Mouse (Mus musculus) common myeloid progenitor, adult 5-6 weeks (primary cell): ENCODE measurements around the gene Rassf7. TPM values are rescaled to one million over a fixed set of nuclear protein-coding genes. Genes with fewer than 3 reads are reported as not detected.

Source experiments
- ATAC-seq: replicated peaks from 2 replicates; pipeline ENCODE4 v1.8.0; 2016; ENCODE audit warnings: low read depth, mild to moderate bottlenecking, moderate TSS enrichment, inconsistent platforms; ENCODE audit not compliant: poor library complexity, severe bottlenecking
- total RNA-seq: library from RNA; stranded (forward); fragments of 200-1000, 187-1606 nt; gene quantifications from 2 replicates; pipeline ENCODE4 v1.2.3, GENCODE M21; 2017

Gene Rassf7
- total RNA-seq, result 1.8 and 5.9 TPM in 2 replicates

DNA sequence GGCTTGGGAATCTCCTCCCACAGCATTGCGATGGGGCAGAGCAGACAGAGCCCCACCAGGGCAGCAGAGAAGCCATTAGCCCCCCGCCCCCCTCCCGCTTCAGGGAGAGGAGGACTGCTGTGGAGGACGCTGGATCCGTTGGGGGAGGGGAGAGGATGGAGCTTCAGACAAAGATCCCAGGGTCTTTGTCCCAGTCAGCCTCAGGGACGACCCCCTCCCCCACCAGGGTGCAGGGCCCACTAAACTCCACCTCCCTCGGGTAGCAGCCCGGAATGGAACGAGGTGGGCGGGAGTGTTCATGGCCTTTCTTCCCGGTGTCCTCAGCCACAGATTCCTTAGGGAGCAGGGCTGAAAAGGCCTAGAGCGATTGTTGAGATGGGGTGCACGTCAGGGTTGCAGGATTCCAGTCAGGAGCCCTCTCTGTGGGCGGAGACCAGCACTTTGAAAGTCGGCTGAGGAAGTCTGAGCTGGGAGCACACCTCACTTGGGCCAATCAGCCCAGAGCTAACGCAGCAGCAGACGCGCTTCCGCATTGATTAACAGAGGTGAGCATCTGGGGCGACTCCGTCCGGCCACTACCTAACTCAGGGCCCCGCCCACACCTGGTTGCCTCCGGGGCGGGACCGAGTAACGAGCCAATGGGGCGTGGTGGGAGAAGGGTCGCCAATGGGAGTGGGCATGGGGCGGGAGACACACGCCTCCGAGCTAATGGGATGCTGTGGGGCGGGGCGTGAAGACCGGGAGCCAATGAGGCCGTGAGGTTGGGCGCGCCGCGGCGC is at the start of gene Rassf7:
Gene Rassf7 (plus strand): TSS at position 760 of the 779 bp plus-strand sequence.
- peak; percentile 92 for ATAC-seq

DNA sequence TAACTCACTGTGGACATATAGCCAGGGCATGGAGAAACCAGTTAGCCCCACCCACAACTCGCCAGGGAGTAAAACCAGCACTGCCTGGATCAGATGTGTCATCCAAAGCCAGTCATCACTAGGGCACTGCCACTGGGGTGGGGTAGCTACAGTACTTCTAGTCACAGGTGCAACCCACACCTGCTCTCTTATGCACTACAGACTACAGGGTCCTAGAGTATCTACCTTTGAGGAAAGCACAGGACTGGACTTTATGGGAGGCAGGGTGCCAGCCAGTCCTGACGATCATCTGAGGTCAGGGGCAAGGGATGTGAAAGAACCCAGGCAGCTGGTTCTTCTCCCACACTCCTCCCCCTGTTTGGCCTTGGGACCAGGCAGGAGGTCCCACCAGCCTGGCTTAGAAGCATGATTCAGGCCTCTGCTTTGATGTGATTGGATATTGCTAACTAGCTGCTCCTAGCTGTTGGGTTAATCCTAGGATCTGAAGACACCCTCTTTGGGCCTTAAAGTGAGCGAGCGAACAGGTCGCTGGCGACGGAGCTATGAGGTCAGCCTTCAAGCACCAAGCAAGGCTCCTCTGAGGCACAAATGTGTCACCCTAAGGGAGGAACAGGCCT is 47.7 kb upstream of the Rassf7 start:
- 0 out of 2 replicates have a peak, but pooled peaks have one; percentile 3 for ATAC-seq

DNA sequence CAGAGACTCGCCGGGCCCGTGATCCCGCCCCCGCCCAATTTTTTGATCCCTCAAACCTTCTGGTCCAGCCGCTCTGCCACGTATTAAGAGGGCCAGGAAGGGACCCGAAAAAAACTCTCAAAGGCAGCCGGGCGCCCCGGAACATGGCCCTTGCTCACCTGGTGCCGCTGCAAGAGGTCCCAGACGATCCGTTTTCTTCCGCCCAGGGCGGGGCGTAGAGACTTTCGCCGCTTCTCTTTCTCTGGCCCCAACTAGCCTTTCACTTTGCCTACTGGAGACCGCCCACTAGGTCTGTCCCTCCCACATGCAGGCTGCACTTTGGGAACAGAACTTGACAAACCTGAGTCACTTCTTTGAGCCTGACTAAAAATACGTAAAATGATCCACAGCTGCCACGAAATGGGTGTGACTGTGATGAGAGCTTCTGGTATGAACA is 47.1 kb upstream of the Rassf7 start:
- peak; percentile 62 for ATAC-seq

DNA sequence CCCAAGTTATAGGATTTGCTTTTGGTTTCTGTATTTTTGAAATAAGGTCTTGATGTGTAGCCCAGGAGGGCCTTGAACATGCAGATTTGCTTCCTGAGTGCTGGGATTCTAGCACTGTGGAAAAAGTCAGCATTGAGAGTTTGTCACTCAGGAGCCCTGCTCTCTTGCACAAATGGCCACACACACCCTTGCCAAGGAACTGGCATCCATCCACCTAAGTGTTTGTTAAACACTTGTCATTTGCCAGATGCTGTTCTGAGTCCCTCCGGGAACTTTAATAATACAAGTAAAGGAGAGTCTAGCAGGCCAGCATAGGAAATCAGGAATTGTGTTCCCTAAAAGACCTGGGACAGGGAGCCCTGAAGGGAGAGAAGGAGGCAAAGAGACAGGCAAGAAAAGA is 46.4 kb upstream of the Rassf7 start:
- no peak for ATAC-seq

DNA sequence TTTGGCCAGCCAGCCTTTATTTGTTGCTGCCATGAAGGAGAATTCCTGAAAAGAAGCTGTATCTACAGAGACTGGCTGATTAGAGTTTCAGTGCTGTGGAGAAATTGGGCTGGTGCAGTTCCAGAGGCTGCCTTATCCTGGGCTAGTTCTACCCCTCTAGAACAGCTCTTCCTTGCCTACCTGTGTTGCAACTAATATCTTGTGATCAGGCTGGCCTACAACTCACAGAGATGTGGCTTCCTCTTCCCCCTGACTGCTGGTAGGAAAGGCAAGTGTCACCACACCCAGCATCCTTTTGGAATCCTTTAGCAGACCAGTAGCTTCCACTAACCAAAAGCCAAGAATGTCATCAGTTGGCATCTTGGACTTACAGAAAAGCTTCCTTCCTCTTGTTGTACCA is 45.8 kb upstream of the Rassf7 start:
- no peak for ATAC-seq

DNA sequence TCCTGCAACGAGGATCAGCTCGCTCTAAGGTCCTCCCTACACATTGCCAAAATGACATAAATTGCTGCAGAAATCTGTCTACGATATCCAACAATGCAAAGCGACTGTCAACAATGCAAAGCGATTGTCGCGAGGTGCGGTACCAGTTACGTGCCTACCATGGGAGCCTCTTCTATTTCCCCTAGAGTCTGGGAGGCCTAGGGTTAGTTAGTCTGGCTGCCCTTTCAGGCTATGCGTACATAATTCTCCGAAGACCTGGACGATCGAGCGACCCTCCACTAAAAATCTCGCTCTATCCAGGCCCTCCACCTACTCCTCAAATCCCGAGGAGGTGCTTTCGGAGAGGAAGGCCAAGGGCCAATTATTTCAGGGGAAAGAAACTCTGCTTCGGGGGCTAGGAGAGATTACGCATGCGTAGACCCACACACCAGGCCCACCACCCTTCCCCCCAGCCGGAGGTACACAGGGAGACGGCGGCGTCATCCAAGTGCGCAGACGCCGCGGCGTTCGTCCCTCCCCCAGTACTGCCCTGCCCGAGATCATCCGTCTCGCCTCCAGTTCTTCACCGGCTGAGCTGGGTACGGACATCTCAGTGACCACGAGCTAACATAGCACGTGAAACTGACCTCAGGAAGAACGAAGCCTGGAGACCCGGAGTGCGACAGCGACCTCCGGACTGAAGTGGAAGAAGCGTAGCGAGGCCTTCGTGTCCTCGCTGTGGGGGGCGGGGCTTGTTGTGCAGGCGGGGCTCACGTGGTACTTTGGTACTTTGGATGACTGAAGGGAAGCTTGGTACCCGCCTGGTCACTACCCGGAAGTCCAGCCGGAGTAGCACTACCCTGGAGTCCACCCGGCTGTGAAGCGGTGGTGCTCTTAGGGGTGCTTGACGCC is 43.3 kb upstream of the Rassf7 start, which contains the start of gene Rnh1:
Gene Rnh1 (minus strand): TSS at position 742 of the 891 bp plus-strand sequence.
- ATAC-seq, result peak; percentile 77

DNA sequence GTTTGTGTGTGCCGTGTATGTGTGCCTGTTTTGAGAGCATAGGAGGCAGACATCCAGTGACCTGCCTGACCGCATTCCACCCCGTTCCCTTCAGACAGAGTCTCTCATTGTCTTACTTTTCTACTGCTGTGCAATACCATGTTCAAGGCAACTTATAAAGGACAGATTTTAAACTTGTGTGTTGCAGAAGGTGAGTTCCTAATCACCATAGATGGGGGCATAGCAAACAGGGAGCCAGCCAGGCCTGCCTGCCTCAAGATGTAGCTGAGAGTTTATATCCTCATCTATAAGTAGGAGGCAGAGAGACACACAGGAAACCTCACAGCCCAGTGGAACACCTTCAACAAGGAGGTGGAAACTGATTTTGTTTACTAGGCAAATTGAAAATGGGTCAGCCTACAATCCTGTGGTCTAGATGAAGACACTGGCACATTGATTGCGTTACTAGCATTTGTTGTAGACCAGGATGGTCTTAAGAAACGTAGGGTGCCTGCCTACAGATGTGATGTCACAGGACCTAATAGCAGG is 42.3 kb upstream of the Rassf7 start:
- ATAC-seq, result no peak

DNA sequence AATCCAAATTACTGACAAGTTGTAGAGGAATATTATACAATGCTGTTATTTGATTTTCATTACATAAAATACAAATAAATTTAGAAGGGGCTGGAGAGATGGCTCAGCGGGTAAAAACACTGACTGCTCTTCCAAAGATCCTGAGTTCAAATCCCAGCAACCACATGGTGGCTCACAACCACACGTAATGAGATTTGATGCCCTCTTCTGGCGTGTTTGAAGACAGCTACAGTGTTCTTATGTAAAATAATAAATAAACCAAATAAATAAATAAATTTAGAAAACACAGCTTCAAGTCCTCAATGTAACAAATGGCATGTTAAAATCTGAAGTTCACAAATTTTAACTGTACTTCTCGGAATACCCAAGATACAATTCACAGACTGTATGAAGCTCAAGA is 40.6 kb upstream of the Rassf7 start:
- no peak for ATAC-seq

DNA sequence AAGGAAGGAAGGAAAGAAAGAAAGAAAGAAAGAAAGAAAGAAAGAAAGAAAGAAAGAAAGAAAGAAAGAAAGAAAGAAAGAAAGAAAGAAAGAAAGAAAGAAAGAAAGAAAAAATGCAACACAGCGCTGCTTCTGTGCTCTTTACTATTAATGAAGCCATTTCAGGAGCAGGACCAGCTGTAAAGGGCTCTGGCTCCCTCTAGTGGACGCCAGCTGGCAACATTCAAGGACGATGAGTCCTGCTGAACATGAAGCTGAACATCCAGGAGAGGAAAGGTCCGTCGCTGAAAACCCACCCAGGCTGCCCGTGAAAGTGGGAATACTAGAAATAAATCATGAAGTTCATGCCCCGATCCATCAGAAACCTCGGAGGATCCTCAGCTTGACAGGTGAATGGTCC is 39.5 kb upstream of the Rassf7 start:
- peak; percentile 60 for ATAC-seq

DNA sequence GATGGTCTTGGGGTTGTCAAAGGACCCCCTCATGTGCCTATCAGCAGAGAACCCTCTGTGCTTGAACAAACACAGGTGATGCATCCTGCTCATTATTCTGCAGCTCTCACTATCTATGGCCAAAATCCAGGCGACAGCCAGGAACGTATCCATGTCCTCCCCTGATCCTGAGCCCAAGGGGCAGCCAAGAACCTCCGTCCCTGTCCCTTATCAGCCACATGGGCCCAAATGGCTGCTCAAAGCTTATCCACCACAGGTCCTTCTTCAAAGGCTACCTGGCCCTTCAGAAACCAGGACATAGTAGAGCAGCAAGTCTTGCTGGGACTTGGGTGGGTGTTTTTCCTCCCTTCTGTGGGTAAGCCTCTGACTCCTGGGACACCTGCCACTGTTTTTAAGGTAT is 27.5 kb upstream of the Rassf7 start:
- ATAC-seq, result no peak

DNA sequence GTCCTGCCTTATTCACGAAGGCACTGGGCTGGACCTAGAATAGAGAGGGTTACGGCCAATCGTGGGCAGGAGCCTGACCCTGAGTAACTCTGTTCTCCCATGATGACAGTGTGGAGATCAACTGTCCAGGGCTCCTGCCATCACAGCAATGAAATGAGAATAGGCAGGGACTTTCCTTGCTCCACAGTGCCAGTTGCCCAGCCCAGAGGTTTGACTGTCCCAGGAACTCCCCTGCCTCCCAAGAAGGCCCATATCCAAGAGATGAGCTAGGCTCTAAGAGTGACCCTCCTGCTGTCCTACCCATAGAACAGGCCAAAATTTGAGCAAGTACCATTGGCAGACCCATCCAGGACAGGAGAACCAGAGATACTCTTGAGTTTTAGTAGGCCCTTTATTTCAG is 26.9 kb upstream of the Rassf7 start:
- no peak for ATAC-seq

DNA sequence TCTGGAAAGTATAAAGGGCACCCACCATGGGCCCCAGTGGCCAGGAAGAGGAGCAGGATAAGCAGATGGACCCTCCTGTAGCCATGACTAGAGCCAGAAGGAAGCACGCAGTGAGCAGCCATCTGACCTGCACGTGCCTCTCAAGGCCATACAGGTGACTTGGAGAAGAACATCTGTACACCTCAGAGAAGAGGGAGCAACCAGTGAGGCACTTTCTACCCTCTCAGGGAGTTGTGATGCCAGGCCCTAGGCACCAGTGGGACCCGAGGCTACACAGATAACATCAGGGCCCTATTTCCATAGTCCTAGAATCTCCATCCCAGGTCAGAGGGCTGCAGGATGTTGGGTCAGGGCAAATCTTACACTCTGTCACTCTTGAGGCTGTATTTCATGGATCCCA is 25.4 kb upstream of the Rassf7 start:
- ATAC-seq, result no peak

DNA sequence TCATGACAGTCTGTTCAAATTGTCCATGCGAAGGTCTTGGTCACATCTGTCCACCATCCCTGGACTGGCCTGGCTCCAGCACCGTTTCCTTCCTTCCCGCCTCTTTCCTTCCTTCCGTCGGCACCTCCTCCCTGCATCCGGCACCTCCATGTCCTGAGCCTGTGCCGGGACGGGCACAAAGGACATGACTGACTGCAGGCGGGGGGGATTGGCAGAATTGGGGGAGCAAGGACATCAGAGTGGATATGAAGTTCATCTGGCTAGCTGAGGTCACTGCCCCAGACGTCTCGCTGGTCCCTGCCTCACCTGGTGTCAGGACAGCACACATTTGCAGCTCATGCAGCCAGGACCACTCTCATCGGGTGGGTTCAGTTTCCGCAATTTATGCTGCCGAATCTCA is 24.6 kb upstream of the Rassf7 start:
- no peak for ATAC-seq

DNA sequence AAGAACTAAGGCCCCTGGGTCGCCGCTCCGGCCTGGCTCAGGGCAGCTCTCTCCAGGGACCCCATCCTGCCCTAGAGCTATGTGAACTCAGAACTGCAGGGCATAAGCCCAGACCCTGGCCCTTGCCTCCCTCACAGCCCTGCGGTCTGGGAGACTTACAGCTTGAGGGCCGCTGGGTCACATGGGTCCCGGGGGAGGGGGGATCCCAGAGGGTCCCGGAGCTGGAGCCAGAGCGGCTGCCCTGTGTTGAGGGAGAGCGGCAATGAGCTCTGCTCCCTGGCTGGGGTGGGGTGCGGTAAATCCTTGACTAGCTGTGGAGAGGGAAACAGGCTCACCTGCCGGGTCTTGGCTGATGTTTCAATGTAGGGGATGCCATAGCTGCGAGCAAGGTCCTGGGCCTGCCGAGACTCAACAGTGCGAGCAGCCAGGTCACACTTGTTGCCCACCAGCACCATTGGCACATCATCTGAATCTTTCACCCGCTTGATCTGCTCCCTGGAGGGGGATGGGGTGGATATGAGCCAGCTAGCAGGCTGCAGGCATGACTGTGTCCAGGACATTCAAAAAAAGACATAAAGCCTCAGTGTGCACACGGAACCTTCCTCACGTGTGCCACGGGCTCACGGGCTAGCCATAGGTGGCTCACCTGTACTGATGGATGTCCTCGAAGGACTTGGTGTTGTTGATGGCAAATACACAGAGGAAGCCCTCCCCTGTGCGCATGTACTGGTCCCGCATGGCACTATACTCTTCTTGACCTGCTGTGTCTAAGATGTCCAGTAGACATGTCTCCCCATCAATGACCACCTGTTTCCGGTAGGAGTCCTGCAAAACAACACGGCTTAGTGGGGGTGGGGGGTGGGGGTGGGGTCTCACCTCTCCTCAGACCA is 23.6 kb upstream of the Rassf7 start:
- no peak for ATAC-seq

DNA sequence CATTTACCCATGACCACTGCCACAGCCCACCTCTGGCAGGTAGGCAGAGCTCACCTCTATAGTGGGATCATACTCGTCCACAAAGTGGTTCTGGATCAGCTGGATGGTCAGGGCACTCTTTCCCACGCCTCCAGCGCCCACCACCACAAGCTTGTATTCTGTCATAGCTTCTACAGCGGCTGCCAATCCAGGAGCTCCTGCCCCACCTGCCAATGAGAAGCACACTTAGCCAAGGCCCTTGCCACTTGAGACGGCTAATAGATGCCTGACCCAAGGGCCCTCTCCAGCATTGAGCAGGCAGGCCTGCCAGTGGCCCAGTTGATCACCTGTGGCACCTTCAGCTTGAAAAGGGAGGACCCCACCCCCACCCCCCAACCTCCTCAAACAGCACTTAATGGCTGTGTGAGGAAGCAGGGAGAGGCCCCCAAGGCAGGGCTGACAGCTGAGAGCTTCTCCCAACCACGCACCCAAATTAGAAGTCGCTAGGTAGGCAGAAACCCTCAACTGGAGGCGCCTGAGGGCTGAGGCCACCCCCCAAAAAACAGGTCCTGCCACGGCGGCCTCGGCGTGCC is 22.8 kb upstream of the Rassf7 start:
- no peak for ATAC-seq

DNA sequence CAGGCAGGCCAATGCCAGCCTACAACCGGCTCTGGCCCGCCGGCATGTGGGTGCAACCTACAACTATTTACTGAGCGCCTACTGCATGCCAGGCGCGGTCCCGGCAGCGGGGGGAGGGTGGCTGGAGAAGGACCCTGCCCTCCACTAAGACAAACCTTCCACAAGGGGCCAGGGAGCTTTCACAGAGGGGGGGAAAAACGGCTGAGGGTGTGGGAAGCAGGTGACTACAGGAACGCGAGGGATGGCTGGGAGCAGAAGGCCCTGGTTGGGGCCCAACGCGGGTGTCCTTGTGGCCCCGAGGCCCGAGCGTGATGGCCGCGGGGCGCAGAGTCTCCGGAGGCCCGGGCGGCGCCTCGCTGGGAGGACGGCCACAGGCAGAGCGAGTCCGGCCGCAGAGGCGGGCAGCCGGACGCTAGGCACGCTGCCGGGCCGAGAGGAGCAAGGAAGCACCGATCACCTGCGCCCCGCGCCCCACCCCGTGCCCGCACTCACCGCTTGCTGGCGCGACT is 22.3 kb upstream of the Rassf7 start:
- no peak for ATAC-seq

DNA sequence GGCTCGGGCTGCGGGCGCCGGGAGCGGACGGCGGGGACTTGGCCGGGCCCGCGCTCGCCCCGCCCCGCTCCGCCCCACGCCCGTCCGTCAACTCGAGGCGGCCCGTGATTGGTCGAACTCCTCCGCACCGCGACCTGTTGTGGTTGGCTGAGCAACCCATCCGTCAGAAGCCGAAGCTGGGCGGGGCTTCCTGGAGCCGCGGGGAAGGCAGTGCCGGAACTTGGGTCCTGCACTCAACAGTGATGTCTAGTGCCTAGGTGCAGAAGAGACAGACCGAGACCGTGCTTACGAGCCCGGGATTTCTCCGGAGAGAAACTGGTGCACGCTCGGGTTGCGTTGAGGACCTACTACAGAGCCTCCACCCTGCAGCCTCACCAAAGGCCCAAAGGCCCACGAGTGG is 21.7 kb upstream of the Rassf7 start, which contains the start of the genes Hras and Lrrc56:
Gene Hras (minus strand): TSS at position 58 of the 400 bp plus-strand sequence.
Gene Lrrc56 (plus strand): TSS at position 210 of the 400 bp plus-strand sequence.
- ATAC-seq, result peak; percentile 93

DNA sequence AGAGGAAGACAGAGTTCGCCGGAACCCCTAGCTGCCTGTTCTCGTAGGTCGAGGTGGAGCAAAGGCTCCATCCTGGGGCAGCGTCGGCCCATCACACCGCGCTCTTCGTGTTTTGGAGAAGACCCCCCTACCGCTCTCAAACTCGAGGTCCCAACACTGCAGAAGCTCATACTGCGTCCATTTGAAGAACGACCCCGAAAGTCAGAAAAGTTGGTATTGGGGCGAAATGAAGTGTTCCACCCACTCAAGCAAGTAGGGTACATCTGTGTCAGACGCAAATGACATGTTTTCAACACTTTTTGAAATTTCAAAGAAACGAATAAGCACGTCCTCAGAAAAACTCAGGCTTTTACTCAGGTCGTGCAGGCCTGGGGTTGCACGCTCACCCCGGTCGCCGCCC is 21.3 kb upstream of the Rassf7 start:
- no peak for ATAC-seq

DNA sequence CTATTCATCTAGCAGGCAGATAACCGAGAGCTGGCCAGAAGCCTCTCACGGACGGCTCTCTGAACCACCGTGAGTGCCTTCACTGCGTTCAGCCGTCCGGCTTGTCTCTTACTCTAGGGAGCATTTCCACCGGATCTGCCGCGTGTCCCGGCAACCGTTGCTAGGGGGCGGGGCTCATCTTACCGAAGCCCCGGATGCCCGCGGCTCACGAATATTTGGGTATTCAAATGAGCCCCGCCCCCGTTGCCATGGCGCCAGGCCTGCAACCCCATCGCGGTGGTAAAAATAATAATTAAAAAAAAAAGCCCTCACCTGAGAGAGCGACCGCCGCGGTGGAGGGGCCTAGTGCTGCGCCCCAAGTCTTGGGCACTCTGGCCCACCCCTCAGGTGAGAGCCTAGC is 20.8 kb upstream of the Rassf7 start:
- peak; percentile 68 for ATAC-seq
